Mouse (Mus musculus) limb, embryonic 11.5 days (tissue): Measurements from ENCODE around the gene Dnajb11. TPM values are rescaled to one million over a fixed set of nuclear protein-coding genes. Genes with fewer than 3 reads are reported as not detected.

Source experiments
- ATAC-seq: fragments of 200-750 bp; cut with Nextera tagmentation; 2 replicates; pipeline ENCODE4 v1.8.0; 2017; ENCODE audit warnings: low read depth; ENCODE audit not compliant: insufficient number of reproducible peaks, low FRiP score, low TSS enrichment
- DNase-seq: peaks from one replicate; pipeline ENCODE4 v3.0.0-alpha.2; 2015; ENCODE audit warnings: low spot score
- H3K27ac ChIP-seq: fragments of 300-500 bp; sonication (generic); replicated peaks from 2 replicates; pipeline ENCODE4 v1.5.1; 2014; ENCODE audit warnings: low read depth, mild to moderate bottlenecking, low read length
- H3K27me3 ChIP-seq: fragments of 300-500 bp; sonication (generic); 2 replicates; pipeline ENCODE4 v1.6.1; 2014; ENCODE audit warnings: mild to moderate bottlenecking, low read length, mixed read lengths; ENCODE audit not compliant: control insufficient read depth, insufficient read depth
- H3K36me3 ChIP-seq: fragments of 300-500 bp; sonication (generic); 2 replicates; pipeline ENCODE4 v1.6.1; 2014; ENCODE audit warnings: mild to moderate bottlenecking, low read length, moderate library complexity, mixed read lengths; ENCODE audit not compliant: control insufficient read depth, insufficient read depth
- H3K4me1 ChIP-seq: fragments of 300-500 bp; sonication (generic); 2 replicates; pipeline ENCODE4 v1.6.1; 2014; ENCODE audit warnings: low read length, mixed read lengths; ENCODE audit not compliant: control insufficient read depth, insufficient read depth
- H3K4me2 ChIP-seq: fragments of 300-500 bp; sonication (generic); 2 replicates; pipeline ENCODE4 v1.6.1; 2014; ENCODE audit warnings: low read depth, mild to moderate bottlenecking, moderate library complexity; ENCODE audit not compliant: severe bottlenecking
- H3K4me3 ChIP-seq: fragments of 300-500 bp; sonication (generic); 2 replicates; pipeline ENCODE4 v1.5.1; 2014; ENCODE audit warnings: low read depth, low read length
- H3K9ac ChIP-seq: fragments of 300-500 bp; sonication (generic); 2 replicates; pipeline ENCODE4 v1.6.1; 2014; ENCODE audit warnings: mild to moderate bottlenecking, low read length
- H3K9me3 ChIP-seq: fragments of 300-500 bp; sonication (generic); 2 replicates; pipeline ENCODE4 v1.6.1; 2016; ENCODE audit warnings: low read length; ENCODE audit not compliant: control insufficient read depth
- WGBS: fragments of 180-500 bp; shearing (Covaris S2); extraction: QIAGEN DNeasy Blood & Tissue Kit; methylation state at CpG from one replicate; pipeline ENCODE4 v1.1.7; 2014; 5-methylcytosine and 5-hydroxymethylcytosine counted together
- polyA plus RNA-seq: library from polyadenylated mRNA; unstranded; fragments of >200 nt; fragmentation: Nextera tagmentation; extraction: Ambion mirVana; gene quantifications from 2 replicates; pipeline ENCODE4 v1.2.1, GENCODE M21; 2014

The Dnajb11 gene
- 106 and 112 TPM in 2 replicates for polyA plus RNA-seq

- WGBS = under 1% methylated on average over 62 of the region's 62 CpGs
- Histone ChIP-seq H3K9me3 (no peaks in the 10 kb centered on the region), H3K27ac (0 out of 2 replicates have a peak within 1 kb of the TSS, but pooled peaks have one; percentile 52), H3K36me3 (no peaks in the 10 kb centered on the region; the same call in 1 of the 2 replicates), H3K27me3 (no peaks in the 10 kb centered on the region), H3K4me2 (peak within 1 kb of the TSS; percentile 78), H3K4me1 (peaks cover 5% of the 10 kb centered on the region), H3K4me3 (peak within 1 kb of the TSS; percentile 96), H3K9ac (peak within 1 kb of the TSS; percentile 85)
- DNase-seq (peak; percentile 99), ATAC-seq (peak; percentile 100)
Observed at GRCm38 (mm10) chr16:22857431-22858113, at the start of gene Dnajb11, which contains the start of gene Tbccd1. Gene Dnajb11 (plus strand): TSS chr16:22857845. Gene Tbccd1 (minus strand): TSS chr16:22857669.

GRCm38 (mm10) chr16:22811477-22811876 lies 46.2 kb upstream of the Dnajb11 start, which contains the start of gene Crygs:
Gene Crygs (minus strand): TSS chr16:22811577.
- H3K27ac ChIP-seq = no peak within 1 kb of the TSS
- H3K4me3 ChIP-seq = no peak within 1 kb of the TSS
- H3K9me3 ChIP-seq = no peaks in the 10 kb centered on the region
- no peaks in the 10 kb centered on the region for H3K27me3 ChIP-seq
- no peaks in the 10 kb centered on the region for H3K36me3 ChIP-seq
- no peak for DNase-seq
- ATAC-seq = no peak
- H3K4me1 ChIP-seq = no peaks in the 10 kb centered on the region
- H3K9ac ChIP-seq = no peak within 1 kb of the TSS
- WGBS = 88% methylated on average over 2 of the region's 2 CpGs
- H3K4me2 ChIP-seq = no peak within 1 kb of the TSS

GRCm38 (mm10) chr16:22820731-22821130 lies 36.9 kb upstream of the Dnajb11 start:
- peaks cover 4% of the 10 kb centered on the region for H3K36me3 ChIP-seq
- WGBS = 65% methylated on average over 8 of the region's 8 CpGs
- no peak overlapping the region for H3K4me3 ChIP-seq
- no peaks in the 10 kb centered on the region for H3K27me3 ChIP-seq
- H3K9me3 ChIP-seq = no peaks in the 10 kb centered on the region
- H3K4me2 ChIP-seq = no peak overlapping the region
- peak; percentile 24 for DNase-seq
- no peaks in the 10 kb centered on the region for H3K4me1 ChIP-seq
- ATAC-seq = no peak
- no peak overlapping the region for H3K27ac ChIP-seq
- H3K9ac ChIP-seq = no peak overlapping the region

- no peak for DNase-seq
- Histone ChIP-seq H3K36me3 (peaks cover 5% of the 10 kb centered on the region; the same call in 1 of the 2 replicates), H3K9ac (no peak overlapping the region), H3K4me2 (no peak overlapping the region), H3K4me1 (no peaks in the 10 kb centered on the region), H3K27ac (no peak overlapping the region), H3K27me3 (no peaks in the 10 kb centered on the region), H3K9me3 (no peaks in the 10 kb centered on the region), H3K4me3 (no peak overlapping the region)
- ATAC-seq = no peak
- WGBS = 94% methylated on average over 3 of the region's 3 CpGs
Observed at GRCm38 (mm10) chr16:22832932-22833525, 24.6 kb upstream of the Dnajb11 start.

- Histone ChIP-seq H3K36me3 (peaks cover 6% of the 10 kb centered on the region; the same call in 1 of the 2 replicates), H3K4me1 (no peaks in the 10 kb centered on the region), H3K27ac (no peak overlapping the region), H3K4me2 (no peak overlapping the region), H3K27me3 (no peaks in the 10 kb centered on the region), H3K9ac (no peak overlapping the region), H3K4me3 (no peak overlapping the region), H3K9me3 (no peaks in the 10 kb centered on the region)
- DNase-seq = no peak
- 92% methylated on average over 3 of the region's 3 CpGs for WGBS
- no peak for ATAC-seq
Observed at GRCm38 (mm10) chr16:22839146-22839857, 18.3 kb upstream of the Dnajb11 start.

GRCm38 (mm10) chr16:22842871-22843270 lies 14.8 kb upstream of the Dnajb11 start:
- H3K4me3 ChIP-seq = no peak overlapping the region
- H3K9me3 ChIP-seq = no peaks in the 10 kb centered on the region
- no peak overlapping the region for H3K4me2 ChIP-seq
- no peak for DNase-seq
- H3K36me3 ChIP-seq = peaks cover 6% of the 10 kb centered on the region; the same call in 1 of the 2 replicates
- no peaks in the 10 kb centered on the region for H3K27me3 ChIP-seq
- no peaks in the 10 kb centered on the region for H3K4me1 ChIP-seq
- WGBS = 92% methylated on average over 5 of the region's 5 CpGs
- no peak for ATAC-seq
- H3K27ac ChIP-seq = no peak overlapping the region
- no peak overlapping the region for H3K9ac ChIP-seq

- Histone ChIP-seq H3K27ac (no peak overlapping the region), H3K9ac (peak overlapping the region; percentile 71), H3K36me3 (peaks cover 3% of the 10 kb centered on the region; the same call in 1 of the 2 replicates), H3K4me3 (peak overlapping the region; percentile 37), H3K4me1 (no peaks in the 10 kb centered on the region), H3K4me2 (peak overlapping the region; percentile 85), H3K27me3 (no peaks in the 10 kb centered on the region), H3K9me3 (no peaks in the 10 kb centered on the region)
- ATAC-seq (peak; percentile 73), DNase-seq (peak; percentile 84)
- 5% methylated on average over 26 of the region's 26 CpGs for WGBS
Observed at GRCm38 (mm10) chr16:22844061-22844801, 13.4 kb upstream of the Dnajb11 start.

GRCm38 (mm10) chr16:22844834-22845233 lies 12.8 kb upstream of the Dnajb11 start:
- DNase-seq (peak; percentile 20), ATAC-seq (no peak)
- H3K9me3 ChIP-seq = no peaks in the 10 kb centered on the region
- H3K4me3 ChIP-seq = peak overlapping the region; percentile 37; the same call in 1 of the 2 replicates
- H3K9ac ChIP-seq = peak overlapping the region; percentile 71
- no peak overlapping the region for H3K27ac ChIP-seq
- no peaks in the 10 kb centered on the region for H3K27me3 ChIP-seq
- no peaks in the 10 kb centered on the region for H3K4me1 ChIP-seq
- H3K4me2 ChIP-seq = peak overlapping the region; percentile 85
- 54% methylated on average over 5 of the region's 5 CpGs for WGBS
- peaks cover 3% of the 10 kb centered on the region; the same call in 1 of the 2 replicates for H3K36me3 ChIP-seq
